Mouse (Mus musculus): ENCODE measurements around the gene Smg6.
"Not testable (repeated sequence)": the region's sequence is repeated elsewhere in the genome, so short reads cannot be mapped to it uniquely, and the experiment has no call there.

The Smg6 gene

DNA sequence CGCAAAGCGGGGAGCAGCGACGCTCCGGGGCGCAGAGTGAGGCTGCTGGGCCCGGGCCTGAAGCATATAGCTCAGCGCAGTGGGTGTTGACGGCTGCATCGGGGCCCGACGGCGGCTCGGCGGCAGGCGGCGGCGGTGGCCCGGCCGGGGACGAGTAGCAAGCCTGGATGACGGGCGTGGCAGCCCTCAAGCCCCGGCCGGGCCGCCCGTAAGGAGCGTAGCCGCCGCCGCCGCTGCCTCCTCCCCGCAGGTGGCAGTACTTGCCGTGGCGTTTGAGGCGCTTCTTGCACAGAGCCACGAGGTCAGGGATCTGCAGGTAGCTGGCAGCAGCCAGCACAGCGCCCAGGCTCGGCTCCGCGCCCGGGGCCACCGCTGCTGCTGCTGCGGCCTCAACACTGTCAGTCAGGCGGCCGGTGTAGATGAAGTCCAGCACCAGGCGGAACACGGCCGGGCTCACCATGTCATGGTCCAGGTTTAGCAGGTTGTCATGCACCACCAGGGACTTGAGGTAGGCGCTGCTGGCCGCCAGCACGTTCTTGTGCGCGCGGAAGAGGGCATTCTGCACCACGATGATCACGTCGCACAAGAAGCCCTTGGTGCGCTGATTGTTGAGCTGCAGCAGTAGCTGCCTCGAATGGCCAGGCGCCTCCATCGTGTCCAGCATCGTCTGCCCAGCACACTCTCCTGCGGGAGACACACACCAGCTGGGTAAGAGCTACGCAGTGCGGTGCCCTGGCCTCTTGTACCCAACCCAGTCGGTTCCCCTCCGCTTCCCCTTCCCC lies 241.4 kb downstream of the Smg6 start:
- no peak for DNase-seq (ENCODE audit: low read depth)

DNA sequence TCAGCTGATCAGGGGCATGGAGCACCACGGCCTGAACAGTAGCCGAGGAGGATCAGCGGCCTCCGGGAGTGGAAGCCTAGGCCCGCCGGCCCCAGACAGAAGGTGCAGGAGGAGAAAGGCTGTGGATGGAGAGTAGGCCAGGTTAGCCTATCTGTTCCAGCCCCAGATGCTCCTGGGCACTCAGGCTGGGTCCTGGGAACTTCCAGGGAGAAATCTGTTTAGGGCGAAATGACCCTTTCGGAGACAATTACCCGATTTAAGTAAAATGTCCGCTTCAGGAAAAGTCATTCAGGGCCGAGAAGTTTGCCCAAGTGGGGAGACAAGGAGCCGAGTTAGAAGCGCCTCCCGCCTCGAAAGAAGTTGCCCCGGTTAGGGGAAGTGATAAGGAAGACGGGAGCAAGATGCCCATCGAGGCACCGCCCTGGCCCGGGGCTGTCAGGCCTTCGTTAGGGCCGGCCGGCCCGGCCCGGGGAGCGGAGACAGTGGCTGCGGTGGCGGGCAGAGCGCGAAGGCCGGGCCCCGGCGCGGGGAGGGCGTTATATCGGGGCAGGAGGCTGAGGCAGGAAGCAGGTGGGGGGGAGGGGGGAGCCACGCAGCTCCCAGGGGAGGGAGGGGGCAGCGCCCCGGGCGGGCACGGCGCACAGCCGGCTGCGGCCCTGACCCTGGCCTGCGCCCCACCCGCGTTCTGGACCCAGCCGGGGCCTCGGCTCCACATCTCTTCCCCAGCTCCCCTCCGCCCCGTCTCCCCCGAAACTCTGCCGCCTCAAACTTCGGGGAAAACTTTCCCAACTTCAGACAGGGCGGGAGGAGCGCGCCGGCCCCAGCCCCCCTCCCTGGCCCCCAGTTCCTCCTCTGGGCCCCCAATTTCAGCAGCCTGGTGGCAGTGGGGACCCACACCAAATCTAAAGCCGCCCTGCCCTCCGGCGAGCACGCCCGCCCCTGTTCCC lies 242.3 kb downstream of the Smg6 start:
- no peak for DNase-seq (ENCODE audit: low read depth)

DNA sequence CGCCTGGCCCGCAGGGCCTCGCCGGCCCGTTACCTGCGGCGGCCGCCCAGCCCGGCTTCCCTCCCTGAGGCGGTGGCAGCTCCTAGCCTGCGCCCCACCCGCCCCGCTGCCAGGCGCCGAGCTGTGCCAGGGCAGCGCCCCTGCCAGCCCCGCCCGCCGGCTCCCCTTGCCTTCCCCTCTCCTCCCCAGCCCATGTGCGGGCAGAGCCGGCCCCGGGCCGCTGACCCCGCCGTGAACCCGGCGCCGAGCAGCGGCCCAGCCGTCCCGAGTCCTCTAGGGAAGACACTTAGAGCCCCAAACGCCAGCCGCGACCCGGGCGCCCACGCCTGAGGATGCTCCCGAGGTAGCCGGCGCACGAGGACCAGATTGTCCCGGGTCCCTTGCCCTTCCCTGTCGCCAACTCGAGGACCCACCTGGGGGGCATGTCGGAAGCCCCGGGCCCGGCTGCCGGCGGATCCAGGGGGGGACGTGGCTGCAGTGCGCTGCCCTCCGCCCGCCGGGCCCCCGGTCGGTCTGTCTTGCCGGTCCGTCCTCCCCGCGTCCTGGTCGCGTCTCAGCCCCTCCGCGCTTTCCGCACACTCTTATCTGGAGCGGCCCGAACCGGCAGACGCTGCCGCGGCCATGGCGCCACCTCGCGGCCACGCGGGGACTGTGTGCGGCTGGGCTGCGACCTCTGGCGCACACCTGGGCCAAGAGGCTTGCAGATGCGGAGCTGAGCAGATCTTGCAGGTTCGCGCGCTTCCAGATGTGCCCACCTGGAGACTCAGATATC lies 243.2 kb downstream of the Smg6 start:
- peak; percentile 62 for DNase-seq (ENCODE audit: low read depth)

DNA sequence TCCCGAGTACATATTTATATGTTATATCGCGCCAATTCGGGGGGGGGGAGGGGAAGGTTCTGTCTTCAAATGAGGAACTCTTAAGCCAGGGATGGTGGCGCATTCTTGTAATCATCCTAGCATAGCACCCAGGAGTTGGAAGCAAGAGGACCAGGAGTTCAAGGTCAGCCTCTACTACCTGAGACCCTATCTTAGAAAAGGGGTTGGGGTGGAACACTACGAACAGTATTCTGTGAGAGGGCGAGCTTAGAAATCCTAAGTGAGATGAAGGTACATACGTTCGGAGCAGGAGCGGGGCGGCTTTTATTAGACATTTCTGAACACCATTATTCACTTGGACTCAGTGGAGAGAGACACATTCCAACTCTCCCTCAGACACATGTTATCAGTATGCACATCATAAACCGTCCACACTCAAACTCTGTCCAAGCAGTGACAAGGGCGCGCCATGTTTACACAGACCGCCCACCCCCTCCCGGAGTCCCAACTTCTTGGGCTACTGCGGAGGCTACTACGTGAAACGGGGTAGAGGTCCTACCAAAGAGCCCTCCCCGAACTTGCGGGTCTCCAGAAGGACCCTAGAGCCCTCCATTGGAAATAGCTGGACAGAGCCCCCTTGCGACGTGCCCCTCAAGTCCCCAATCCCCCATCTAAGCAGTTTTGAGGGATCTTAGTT lies 243.9 kb downstream of the Smg6 start, which contains the start of gene Hic1:
Gene Hic1, minus strand, starts transcription at position 115 of the 676 bp plus-strand sequence.
- no peak for DNase-seq (ENCODE audit: low read depth)

DNA sequence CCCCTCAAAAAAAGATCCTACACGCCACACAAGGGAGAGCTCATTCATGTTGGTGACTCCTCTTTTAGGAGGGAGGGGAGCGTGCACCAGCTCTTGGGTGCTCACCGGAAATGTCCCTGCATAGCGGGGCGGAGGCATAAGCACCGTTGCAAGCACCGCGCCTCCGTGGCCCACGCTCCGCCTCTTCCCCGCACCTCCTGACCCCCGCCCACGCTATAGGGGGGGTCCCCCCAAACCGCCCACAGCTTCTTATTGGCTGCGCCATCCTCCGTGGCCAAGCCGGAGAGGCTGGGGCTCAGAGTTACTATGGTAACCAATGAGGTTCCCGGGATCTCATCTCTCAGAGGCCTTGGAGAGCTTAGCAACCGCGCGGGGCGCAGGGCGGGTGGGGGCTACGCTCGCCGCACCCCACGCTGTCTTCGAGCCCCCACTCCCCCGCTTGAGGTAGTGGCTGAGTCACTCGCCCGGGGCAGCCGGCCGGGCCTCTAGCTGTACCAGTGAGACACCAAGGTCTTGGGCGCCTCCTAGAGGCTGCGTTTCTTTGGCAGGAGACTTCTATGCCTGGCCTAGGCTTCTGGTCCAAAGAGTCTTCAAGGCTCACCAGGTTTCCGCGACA lies 244.6 kb downstream of the Smg6 start:
- DNase-seq (ENCODE audit: low read depth), result peak; percentile 95

DNA sequence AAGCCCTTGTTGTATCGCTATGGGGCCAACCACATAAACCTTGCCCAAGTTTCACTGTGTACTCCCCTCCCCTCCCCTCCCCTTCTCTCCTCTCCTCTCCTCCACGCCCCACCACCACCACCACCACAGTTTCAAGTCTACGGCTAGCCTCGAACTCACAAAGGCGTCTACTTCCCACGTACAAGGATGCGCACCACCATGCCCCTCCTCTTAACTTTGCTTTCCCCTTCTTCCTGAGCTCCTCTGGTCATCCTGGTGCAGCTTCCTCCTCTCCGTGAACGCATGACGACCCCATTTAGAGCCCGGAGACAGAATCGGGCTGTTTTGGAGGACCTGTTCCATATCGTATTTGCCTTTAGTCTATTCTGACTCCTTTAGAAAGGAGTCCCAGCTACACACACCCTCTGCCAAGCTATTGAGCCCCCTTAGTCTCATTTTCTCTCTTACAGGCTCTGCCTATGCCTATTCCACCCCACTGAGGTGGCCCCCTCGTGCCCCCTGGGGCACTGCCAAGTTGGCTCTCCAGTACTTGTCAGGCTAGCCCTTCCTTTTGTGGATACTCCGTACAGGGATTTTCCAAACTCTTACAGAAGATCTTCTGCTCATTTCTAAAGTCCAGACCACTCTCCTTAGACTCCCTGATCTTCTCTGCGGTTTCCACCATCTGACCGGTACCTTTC lies 245.7 kb downstream of the Smg6 start:
- no peak for DNase-seq (ENCODE audit: low read depth)

DNA sequence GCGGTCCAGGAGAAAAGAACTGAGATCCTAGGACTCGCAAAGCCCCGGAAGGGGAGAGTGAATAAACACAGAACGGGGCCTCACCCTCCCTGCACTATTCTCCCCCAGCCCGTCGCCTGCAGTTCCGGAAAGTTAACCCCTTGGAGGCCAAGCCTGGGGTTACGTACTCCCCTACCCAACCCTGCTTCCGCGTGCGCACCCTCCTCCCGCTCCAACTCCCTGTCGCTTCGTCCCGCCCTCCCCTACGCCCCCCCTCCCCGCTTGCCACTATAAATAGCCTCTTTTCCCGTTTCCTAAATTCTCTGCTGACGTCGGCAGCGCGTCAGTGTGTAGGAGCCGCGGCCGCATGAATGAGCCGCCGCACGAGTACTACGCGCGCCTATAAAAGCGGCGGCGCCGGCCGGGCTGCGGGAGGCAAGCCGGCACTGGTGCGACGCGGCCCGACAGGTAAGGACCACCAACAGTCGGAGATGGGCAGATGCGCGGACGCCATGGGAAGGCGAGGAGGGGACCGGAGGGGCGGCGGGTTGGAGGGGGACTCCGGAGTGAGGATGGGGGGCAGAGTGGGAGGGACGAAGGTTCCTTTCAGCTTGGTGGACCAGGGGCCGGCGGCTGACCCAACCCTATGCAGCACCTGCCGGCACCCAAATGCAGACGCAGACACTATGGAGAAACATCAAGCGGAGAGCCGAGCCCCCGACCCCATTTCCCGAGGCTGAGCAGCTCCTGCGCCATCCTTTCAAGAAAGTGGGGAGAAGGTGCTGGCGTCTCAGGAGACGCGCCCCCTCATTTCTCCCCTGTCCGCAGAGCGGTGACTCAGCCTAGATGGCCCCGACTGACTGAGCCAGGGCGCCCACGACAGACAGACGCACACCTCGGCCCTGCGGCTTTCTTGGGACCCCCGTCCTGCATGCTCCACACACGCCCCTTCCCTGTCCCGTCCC lies 246.8 kb downstream of the Smg6 start:
- no peak for DNase-seq (ENCODE audit: low read depth)

DNA sequence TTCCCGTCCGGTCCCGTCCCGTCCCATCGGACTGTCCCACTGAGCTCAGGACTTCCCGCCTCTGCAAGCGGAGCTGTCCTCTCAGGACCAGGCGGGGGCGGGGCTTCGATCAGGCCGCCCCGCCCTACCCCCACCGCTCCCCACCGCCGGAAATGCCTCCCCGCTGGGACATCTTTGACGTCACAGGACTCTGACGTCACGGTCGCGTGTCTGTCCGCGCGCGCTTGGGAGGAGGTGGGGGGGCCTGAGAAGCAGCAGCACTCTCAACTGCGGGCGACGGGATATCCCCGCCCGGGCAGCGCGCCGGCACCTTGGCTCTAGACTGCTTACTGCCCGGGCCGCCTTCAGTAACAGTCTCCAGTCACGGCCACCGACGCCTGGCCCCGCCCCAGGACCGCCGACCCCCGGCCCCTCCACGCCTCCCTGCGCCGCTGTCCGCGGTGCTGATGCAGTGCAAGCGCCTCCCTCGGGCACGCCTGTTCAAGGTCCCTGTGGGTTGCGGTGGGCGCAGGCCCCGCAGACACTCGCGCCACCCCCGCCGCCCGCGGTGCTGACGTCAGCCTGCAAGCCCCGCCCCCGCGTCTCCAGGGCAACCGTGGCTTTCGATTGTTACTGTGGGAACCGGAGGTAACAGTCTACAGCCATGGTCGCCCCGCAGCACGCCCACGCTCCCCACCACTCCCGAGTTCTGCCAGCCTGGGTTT lies 247.6 kb downstream of the Smg6 start:
- DNase-seq (ENCODE audit: low read depth), result peak; percentile 65

DNA sequence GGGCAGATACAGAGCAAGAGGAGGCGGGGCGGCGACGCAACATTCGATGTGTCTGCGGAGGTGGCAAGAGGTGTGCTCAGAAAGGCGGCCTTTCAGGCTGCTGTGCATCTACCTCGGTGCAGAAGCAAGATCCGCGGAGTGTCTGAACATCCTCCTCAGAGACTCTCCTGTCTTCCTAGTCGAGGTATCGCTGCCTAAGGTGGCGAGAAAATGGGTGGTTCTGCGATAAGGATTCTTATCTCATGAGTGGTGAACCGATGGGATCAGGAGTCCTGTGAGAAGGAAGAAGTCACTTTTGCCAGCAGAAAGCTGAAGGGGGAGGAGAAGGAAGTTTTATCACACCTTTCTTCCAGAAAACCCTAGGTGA lies 248.2 kb downstream of the Smg6 start:
- no peak for DNase-seq (ENCODE audit: low read depth)

DNA sequence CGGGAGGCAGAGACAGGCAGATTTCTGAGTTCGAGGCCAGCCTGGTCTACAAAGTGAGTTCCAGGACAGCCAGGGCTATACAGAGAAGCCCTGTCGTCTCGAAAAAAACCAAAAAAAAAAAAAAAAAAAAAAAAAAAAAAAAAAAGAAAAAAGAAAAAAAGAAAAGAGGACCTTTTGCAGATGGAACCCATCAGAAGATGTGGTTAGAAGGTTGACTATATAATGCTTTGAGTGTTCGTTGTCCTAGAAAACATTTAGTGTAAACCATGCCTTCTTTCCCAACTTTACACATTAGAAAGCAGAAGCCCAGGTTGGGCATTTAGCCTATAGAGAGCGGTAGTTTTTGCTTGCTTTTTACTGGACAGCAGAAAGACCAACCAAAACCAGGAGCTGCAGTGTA lies 249.0 kb downstream of the Smg6 start:
- DNase-seq (ENCODE audit: low read depth), result not testable (repeated sequence)

DNA sequence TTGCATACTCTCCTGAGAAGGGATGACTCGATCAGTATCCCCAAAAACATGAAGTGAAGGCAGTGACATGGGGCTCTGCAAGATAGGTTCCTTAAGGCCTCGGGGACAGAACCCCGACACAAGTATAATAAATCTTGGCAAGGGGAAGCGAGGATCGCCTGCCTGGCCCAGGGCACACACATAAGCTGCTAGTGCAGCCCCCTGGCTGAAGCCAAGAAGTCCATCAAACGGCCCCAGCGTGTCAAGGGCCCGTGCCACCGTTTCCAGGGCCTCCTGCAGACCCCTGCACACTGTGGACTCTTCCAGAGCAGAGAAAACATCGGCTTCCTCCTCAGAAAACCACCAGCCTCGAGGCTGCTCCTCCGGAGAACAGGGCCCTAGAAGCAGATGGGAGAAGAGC lies 252.4 kb downstream of the Smg6 start:
- DNase-seq (ENCODE audit: low read depth), result no peak

DNA sequence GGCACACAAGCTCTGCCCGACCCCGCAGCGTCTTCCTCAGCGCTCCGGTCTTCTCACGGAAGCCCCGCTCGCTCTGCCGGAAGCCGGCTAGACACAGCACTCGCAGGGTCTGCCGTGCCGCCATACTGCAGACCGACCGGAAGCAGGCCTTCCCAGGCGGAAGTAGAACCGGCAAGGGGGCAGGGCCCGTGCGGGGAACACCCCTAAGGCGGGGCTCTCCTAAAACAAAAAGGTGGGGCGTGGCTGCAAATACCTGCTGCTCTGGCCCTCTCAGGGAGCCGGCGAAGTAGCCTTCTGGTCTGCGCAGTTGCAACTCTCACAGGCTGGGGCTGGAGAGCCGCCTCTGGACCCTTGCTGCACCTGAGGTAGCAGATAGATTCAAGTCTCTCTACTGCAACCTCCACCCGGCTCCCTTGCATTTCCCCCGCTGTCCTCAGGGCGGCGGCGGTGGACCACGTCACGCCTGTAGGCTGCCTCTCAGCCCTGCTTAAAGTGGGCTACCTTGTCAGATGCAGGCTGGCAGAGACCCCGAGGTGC lies 253.1 kb downstream of the Smg6 start, which contains the start of gene Ovca2:
Gene Ovca2, minus strand, starts transcription at position 164 of the 537 bp plus-strand sequence.
- peak; percentile 81 for DNase-seq (ENCODE audit: low read depth)

DNA sequence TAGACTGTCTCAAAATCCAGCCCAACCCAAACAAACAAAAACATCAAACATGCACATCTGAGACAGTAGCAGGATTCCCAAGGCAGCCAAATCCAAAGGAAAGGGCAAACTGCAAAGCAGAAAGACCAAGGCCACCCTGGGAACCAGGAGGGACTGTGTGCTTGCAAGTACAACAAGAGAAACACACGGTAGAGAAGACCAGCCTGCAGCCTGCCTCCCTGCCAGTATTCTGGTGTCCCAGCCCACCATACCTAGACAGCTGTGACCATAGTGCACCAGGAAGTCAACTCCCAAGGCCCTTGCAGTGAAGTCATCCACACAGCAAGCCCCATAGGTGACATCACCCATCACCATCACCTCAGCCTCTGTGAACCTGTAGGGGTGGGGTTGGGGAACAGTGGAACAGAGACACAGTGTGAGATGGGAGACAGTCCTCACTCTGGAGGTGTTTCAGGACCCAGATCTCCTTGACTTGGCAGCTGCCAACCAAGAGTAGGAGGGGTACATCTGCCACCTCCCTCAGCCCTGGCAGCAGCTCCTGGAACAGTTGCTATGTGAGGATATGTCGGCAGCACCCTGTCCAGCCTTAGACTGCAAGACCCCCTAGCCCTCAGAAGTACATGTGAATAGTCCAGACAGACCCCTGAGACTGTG lies 258.4 kb downstream of the Smg6 start:
- DNase-seq (ENCODE audit: low read depth), result no peak

DNA sequence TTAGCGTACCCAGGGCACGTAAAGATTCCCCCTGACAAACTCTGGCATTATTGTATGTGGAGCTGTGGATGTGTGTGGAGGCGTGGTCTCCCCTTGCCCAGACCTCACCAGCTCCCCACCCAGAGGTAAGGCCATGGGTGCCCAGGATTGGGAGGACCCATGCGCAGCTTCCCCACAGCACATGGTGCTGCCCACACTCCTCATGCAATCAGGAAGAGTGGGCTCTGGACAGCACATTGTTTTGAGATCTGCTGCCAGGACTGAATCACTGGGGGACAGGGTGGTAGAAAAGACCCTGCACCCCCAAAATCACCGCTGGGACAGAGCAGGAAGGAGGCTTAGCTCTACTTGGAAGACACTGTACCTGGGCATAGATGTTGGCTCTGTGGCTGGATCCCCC lies 258.9 kb downstream of the Smg6 start:
- no peak for DNase-seq (ENCODE audit: low read depth)

DNA sequence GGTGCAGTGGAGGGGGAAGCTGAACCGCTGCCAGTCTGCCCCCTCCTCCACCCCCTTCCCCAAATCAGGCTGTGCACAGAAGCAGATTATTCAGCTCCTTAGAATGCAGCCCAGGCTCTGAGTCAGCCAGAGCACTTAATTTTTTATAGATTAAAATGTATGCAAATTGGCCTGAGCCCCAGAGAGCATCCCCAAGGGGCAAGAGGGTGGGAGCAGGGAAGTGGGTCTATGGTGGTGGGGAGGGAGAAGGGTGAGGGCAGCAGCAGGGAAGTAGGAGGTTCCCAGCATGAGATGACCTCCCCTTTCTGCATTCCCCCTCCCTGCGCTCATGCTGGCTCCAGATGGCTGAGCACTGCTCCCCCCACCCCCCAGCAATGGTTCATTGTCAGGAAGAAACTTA lies 259.4 kb downstream of the Smg6 start:
- DNase-seq (ENCODE audit: low read depth), result no peak

DNA sequence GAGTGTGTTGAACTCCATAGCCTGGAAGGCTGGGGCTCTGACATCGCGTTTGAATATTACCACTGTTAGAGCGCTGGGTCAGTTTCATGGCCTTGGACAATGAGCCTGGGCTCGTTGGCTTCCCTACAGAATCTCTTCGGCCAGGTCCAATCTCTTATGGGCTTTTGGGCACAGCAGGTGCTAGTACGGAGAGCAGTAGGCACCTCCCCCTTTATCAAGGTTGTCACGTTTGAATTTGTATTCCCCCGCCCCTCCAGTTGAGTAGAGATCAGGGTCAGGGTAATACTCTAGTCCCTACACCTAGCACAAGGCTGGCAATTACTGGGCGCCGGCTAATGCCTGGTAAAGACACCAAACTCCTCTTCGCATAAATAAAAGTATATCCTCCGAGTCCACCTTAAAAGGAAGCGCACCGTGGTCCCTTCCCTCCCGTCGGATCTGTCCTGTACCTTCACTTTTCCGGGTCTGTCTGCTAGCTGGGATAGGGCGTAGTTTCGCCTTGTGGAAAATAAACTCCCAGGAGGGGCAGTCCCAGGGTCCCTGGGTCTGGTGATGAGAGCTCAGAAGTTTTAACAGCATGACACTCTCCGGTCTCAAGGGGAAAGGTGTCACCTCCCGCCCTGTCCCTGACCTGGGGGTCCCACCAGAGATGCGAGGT lies 264.2 kb downstream of the Smg6 start:
- DNase-seq (ENCODE audit: low read depth), result no peak

DNA sequence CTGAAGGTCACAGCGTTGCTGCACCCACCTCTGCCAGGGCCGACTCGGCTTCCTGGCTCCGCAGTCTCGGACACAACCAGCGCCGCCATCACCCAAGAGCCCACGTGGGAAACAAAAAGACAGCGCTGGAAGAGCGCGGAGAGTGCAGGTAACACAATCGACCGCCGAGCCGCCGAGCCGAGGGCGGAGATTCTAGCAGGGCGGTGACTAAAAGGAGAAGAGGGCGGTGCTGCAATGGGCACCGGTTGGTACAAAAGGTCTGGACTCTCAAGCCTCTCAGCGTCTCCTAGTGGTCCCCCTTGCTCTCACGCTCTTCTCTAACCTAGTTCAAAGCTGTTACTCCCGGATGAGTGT lies 264.7 kb downstream of the Smg6 start:
- peak; percentile 89 for DNase-seq (ENCODE audit: low read depth)

Data from c-Kit-positive CD71-positive TER-119-negative erythroid progenitor cells, embryonic 14.5 days (primary cell).